In genomic region chr1:80340436-80341376, GRCm38 (mm10) we compare ENCODE assay signal across 8 mouse cellular contexts. TPM values are rescaled to one million over a fixed set of nuclear protein-coding genes. Genes with fewer than 3 reads are reported as not detected.
DNase-seq lines count a peak whose midpoint lies in the region; ATAC-seq lines count a peak whose summit lies in the region.

Gene Cul3, minus strand, starts transcription at chr1:80340480.

- DNase-seq in adrenal gland, adult (ENCODE audit: inconsistent age in 2 of 2, low spot score in 1 of 2): peak; percentile 96 to 99
- peak; percentile 99 for DNase-seq in embryo, embryonic 10.5 days (ENCODE audit: low spot score)
- DNase-seq in gastrocnemius, postnatal 14 days: peak; percentile 95
- peak; percentile 94 to 98 for DNase-seq in left cerebral cortex, postnatal 10 days (ENCODE audit: extremely low spot score in 1 of 2, low spot score in 2 of 2)
- peak; percentile 90 for DNase-seq in right cerebral cortex, postnatal 25 days
- DNase-seq in urinary bladder, postnatal 4 days (ENCODE audit: low spot score in 2 of 2): peak; percentile 94 to 98

- peak; percentile 80 for ATAC-seq in inflammation-experienced regulatory T-cells, adult 6 months
- peak; percentile 97 for ATAC-seq in megakaryocyte-erythroid progenitor cell, adult 5-6 weeks (replicated peaks; ENCODE audit: low FRiP score, low TSS enrichment, poor library complexity, severe bottlenecking)

- intact Hi-C loops in gastrocnemius, postnatal 14 days (cut with DNase I; ENCODE audit: low total_unique reads): no loop called here
- intact Hi-C loops in left cerebral cortex, postnatal 10 days (cut with DNase I): no loop called here

RNA-seq across cellular contexts. Expression of gene Cul3, which starts in this region (rescaled TPM):
- total RNA-seq in gastrocnemius, postnatal 14 days (2021): 100 to 1,000 TPM; 164 to 167 TPM
- polyA plus RNA-seq in inflammation-experienced regulatory T-cells, adult 6 months (2017; shearing (Covaris generic)): 10 to 100 TPM; 21.1 to 59.9 (median 39.7) TPM
- total RNA-seq in left cerebral cortex, postnatal 10 days (2021): 100 to 1,000 TPM; 123 to 138 TPM
- 72.7 and 93.7 TPM in 2 replicates for total RNA-seq in megakaryocyte-erythroid progenitor cell, adult 5-6 weeks (2014; fragmentation: Nextera tagmentation)
- total RNA-seq in megakaryocyte-erythroid progenitor cell, adult 5-6 weeks (2017): 244 and 250 TPM in 2 replicates

Comparison
In these comparisons a context has a peak if more than half of its experiments do, and no peak if none do; other contexts are left out.
1. Peak in every context shown above with its lines: DNase-seq and ATAC-seq.